Mouse (Mus musculus) hindbrain, embryonic 12.5 days (tissue): ENCODE data around the gene 1700013H16Rik. TPM values are rescaled to one million over a fixed set of nuclear protein-coding genes. Genes with fewer than 3 reads are reported as not detected.
"Not testable (repeated sequence)": the region's sequence is repeated elsewhere in the genome, so short reads cannot be mapped to it uniquely, and the experiment has no call there.

Experiments
- ATAC-seq: fragments of 200-750 bp; cut with Nextera tagmentation; 2 replicates; pipeline ENCODE4 v1.8.0; 2017; ENCODE audit warnings: moderate TSS enrichment; ENCODE audit not compliant: low FRiP score
- H3K27ac ChIP-seq: fragments of 300-500 bp; sonication (generic); 2 replicates; pipeline ENCODE4 v1.5.1; 2016; ENCODE audit warnings: mild to moderate bottlenecking
- H3K27me3 ChIP-seq: fragments of 300-500 bp; sonication (generic); 2 replicates; pipeline ENCODE4 v1.6.1; 2016; ENCODE audit warnings: mild to moderate bottlenecking
- H3K36me3 ChIP-seq: fragments of 300-500 bp; sonication (generic); 2 replicates; pipeline ENCODE4 v1.6.1; 2016; ENCODE audit warnings: mild to moderate bottlenecking
- H3K4me1 ChIP-seq: fragments of 300-500 bp; sonication (generic); 2 replicates; pipeline ENCODE4 v1.6.1; 2016
- H3K4me2 ChIP-seq: fragments of 300-500 bp; sonication (generic); replicated peaks from 2 replicates; pipeline ENCODE4 v1.6.1; 2016; ENCODE audit warnings: mild to moderate bottlenecking
- H3K4me3 ChIP-seq: fragments of 300-500 bp; sonication (generic); 2 replicates; pipeline ENCODE4 v1.5.1; 2016; ENCODE audit warnings: mild to moderate bottlenecking
- H3K9ac ChIP-seq: fragments of 300-500 bp; sonication (generic); 2 replicates; pipeline ENCODE4 v1.6.1; 2016; ENCODE audit warnings: mild to moderate bottlenecking, moderate library complexity
- H3K9me3 ChIP-seq: fragments of 300-500 bp; sonication (generic); replicated peaks from 2 replicates; pipeline ENCODE4 v1.6.1; 2016; ENCODE audit warnings: mild to moderate bottlenecking
- WGBS: fragments of 180-500 bp; shearing (Covaris S2); methylation state at CpG from one replicate; pipeline ENCODE4 v1.1.7; 2016; 5-methylcytosine and 5-hydroxymethylcytosine counted together
- polyA plus RNA-seq: library from polyadenylated mRNA; unstranded; fragments of >200 nt; fragmentation: Nextera tagmentation; extraction: Ambion mirVana; gene quantifications from 2 replicates; pipeline ENCODE4 v1.2.1, GENCODE M21; 2016

The 1700013H16Rik gene
- polyA plus RNA-seq: not detected in 2 replicates

GRCm38 (mm10) chrX:53757736-53758135, at the start of gene 1700013H16Rik:
TSS of gene 1700013H16Rik (minus strand) at chrX:53757831.
- Histone ChIP-seq H3K9me3 (peaks cover 9% of the 10 kb centered on the region), H3K4me2 (no peak within 1 kb of the TSS), H3K36me3 (no peaks in the 10 kb centered on the region), H3K27ac (no peak within 1 kb of the TSS), H3K9ac (no peak within 1 kb of the TSS), H3K27me3 (no peaks in the 10 kb centered on the region), H3K4me3 (no peak within 1 kb of the TSS), H3K4me1 (no peaks in the 10 kb centered on the region)
- ATAC-seq: no peak
- 95% methylated on average over 16 of the region's 16 CpGs for WGBS

GRCm38 (mm10) chrX:53799074-53799473, 41.4 kb upstream of the 1700013H16Rik start:
- ATAC-seq: no peak

GRCm38 (mm10) chrX:53797519-53797918, 39.9 kb upstream of the 1700013H16Rik start, which contains the start of gene Xlr:
TSS of gene Xlr (minus strand) at chrX:53797706.
- 83% methylated on average over 11 of the region's 11 CpGs for WGBS
- H3K4me3 ChIP-seq, H3K27ac ChIP-seq, H3K4me2 ChIP-seq, H3K27me3 ChIP-seq, ATAC-seq, H3K9ac ChIP-seq, H3K9me3 ChIP-seq, H3K36me3 ChIP-seq, H3K4me1 ChIP-seq: not testable (repeated sequence)

More at GRCm38 (mm10) chrX:53799074-53799473, 41.4 kb upstream of the 1700013H16Rik start:
- WGBS: 43% methylated on average over 3 of the region's 3 CpGs
- Histone ChIP-seq H3K9me3 (no peaks in the 10 kb centered on the region), H3K4me3 (no peak overlapping the region), H3K9ac (no peak overlapping the region), H3K4me1 (no peaks in the 10 kb centered on the region), H3K27me3 (no peaks in the 10 kb centered on the region), H3K27ac (no peak overlapping the region), H3K36me3 (no peaks in the 10 kb centered on the region), H3K4me2 (no peak overlapping the region)

GRCm38 (mm10) chrX:53776276-53776675, 18.6 kb upstream of the 1700013H16Rik start, which contains the start of gene Zfp36l3:
TSS of gene Zfp36l3 (minus strand) at chrX:53776394.
- H3K27me3 ChIP-seq: no peaks in the 10 kb centered on the region
- H3K9ac ChIP-seq: no peak within 1 kb of the TSS
- no peak within 1 kb of the TSS for H3K4me3 ChIP-seq
- ATAC-seq: no peak
- H3K9me3 ChIP-seq: 0 out of 2 replicates have a peak, but pooled peaks cover 3% of the 10 kb centered on the region
- no peaks in the 10 kb centered on the region for H3K36me3 ChIP-seq
- H3K27ac ChIP-seq: no peak within 1 kb of the TSS
- H3K4me1 ChIP-seq: no peaks in the 10 kb centered on the region
- no peak within 1 kb of the TSS for H3K4me2 ChIP-seq
- 90% methylated on average over 12 of the region's 12 CpGs for WGBS

- 71% methylated on average over 1 of the region's 1 CpGs for WGBS
- ATAC-seq: no peak
- H3K36me3 ChIP-seq: no peaks in the 10 kb centered on the region
- no peak overlapping the region for H3K4me3 ChIP-seq
- H3K4me2 ChIP-seq: no peak overlapping the region
- no peak overlapping the region for H3K9ac ChIP-seq
- no peaks in the 10 kb centered on the region for H3K27me3 ChIP-seq
- H3K4me1 ChIP-seq: no peaks in the 10 kb centered on the region
- H3K9me3 ChIP-seq: peaks cover 8% of the 10 kb centered on the region
- H3K27ac ChIP-seq: no peak overlapping the region
These were observed 4.8 kb downstream of the 1700013H16Rik start for GRCm38 (mm10) chrX:53752851-53753250.

- no peaks in the 10 kb centered on the region for H3K27me3 ChIP-seq
- no peaks in the 10 kb centered on the region for H3K36me3 ChIP-seq
- no peak for ATAC-seq
- H3K9me3 ChIP-seq: no peaks in the 10 kb centered on the region
- no peak overlapping the region for H3K4me2 ChIP-seq
- 94% methylated on average over 2 of the region's 2 CpGs for WGBS
- no peaks in the 10 kb centered on the region for H3K4me1 ChIP-seq
- H3K4me3 ChIP-seq: no peak overlapping the region
- no peak overlapping the region for H3K9ac ChIP-seq
- no peak overlapping the region for H3K27ac ChIP-seq
These were observed 28.7 kb downstream of the 1700013H16Rik start for GRCm38 (mm10) chrX:53728967-53729366.

DNA sequence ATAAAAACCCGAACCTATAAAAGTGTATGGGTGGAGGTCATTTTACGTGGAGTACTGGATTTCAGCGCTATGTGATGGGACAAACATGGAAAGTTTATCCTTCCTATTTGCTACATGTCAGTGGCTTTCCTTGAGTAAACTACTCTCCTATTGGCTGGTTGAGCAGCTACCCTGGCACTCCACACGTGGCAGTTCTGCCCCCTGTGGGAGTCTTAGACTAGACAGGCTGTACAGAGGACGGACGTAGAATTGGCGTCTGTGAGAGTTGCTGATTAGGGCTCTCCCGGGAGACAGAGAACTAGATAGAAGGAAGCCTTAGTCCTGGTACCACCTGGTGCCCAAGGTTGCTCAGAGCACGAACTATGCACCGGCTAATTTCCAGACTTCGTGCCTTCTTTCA, 33.0 kb downstream of the 1700013H16Rik start, which contains the start of gene 4930502E18Rik:
Gene 4930502E18Rik, plus strand, starts transcription at position 231 of the 400 bp plus-strand sequence.
- Histone ChIP-seq H3K9ac (no peak within 1 kb of the TSS), H3K4me2 (no peak within 1 kb of the TSS), H3K4me1 (no peaks in the 10 kb centered on the region), H3K9me3 (no peaks in the 10 kb centered on the region), H3K36me3 (no peaks in the 10 kb centered on the region), H3K4me3 (no peak within 1 kb of the TSS), H3K27me3 (no peaks in the 10 kb centered on the region), H3K27ac (no peak within 1 kb of the TSS)
- ATAC-seq: no peak
- WGBS: 85% methylated on average over 11 of the region's 11 CpGs

GRCm38 (mm10) chrX:53716323-53717182, 41.1 kb downstream of the 1700013H16Rik start:
- H3K27me3 ChIP-seq: no peaks in the 10 kb centered on the region
- WGBS: 19% methylated on average over 49 of the region's 49 CpGs
- H3K9ac ChIP-seq: no peak overlapping the region; the same call in 1 of the 2 replicates
- peak; percentile 82 for ATAC-seq
- no peaks in the 10 kb centered on the region for H3K9me3 ChIP-seq
- H3K27ac ChIP-seq: no peak overlapping the region
- H3K4me1 ChIP-seq: no peaks in the 10 kb centered on the region
- peak overlapping the region; percentile 52 for H3K4me2 ChIP-seq
- H3K36me3 ChIP-seq: no peaks in the 10 kb centered on the region
- H3K4me3 ChIP-seq: peak overlapping the region; percentile 33

GRCm38 (mm10) chrX:53715942-53716322, 41.7 kb downstream of the 1700013H16Rik start:
- Histone ChIP-seq H3K4me3 (peak overlapping the region; percentile 33), H3K36me3 (no peaks in the 10 kb centered on the region), H3K9ac (no peak overlapping the region), H3K9me3 (no peaks in the 10 kb centered on the region), H3K4me1 (no peaks in the 10 kb centered on the region), H3K27me3 (no peaks in the 10 kb centered on the region), H3K27ac (no peak overlapping the region), H3K4me2 (peak overlapping the region; percentile 52)
- ATAC-seq: peak; percentile 56
- WGBS: 71% methylated on average over 2 of the region's 2 CpGs

DNA sequence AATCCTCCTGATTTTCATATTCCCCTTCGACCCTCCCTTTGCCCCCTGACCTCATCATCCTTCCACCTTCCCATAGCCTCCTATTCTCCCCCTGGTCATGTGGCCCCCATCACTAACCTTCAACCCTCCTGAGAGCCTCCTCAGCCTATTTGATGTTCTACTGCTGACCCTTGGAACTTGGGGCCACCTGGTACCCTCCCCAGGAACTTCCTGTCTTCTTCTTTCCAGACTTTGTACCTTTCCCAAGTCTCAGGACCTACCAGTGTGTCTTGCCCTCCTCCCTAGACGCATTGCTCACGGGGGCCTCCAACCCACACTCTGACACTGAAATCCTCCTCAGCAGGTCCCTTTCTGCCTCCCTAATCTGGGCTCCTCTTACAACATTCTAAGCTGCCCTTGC, 55.0 kb downstream of the 1700013H16Rik start:
- 66% methylated on average over 3 of the region's 3 CpGs for WGBS

DNA sequence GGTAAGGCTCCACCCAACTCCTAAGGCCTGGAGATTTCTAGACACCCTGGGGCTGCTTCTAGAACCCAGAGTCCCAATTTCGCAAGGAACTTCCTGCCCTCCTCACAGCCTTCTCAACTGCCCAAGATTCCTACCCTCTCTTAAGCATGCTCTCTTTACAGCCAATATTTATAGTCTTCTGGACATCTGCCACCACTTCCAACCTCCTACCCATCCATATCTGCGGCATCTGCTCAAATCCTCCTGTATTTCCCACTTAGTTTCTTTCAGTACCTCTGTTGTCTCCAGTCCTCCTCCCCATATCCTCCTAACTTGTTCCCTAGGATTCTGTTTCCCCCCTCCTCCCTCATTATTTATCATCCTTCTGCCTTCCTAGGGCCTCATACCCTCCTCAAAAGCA, 58.4 kb downstream of the 1700013H16Rik start:
- Histone ChIP-seq H3K9me3 (no peaks in the 10 kb centered on the region), H3K9ac (no peak overlapping the region), H3K27me3 (no peaks in the 10 kb centered on the region), H3K4me2 (no peak overlapping the region), H3K4me3 (no peak overlapping the region), H3K36me3 (no peaks in the 10 kb centered on the region), H3K4me1 (no peaks in the 10 kb centered on the region), H3K27ac (no peak overlapping the region)
- WGBS: 100% methylated on average over 2 of the region's 2 CpGs
- ATAC-seq: no peak

More for the DNA sequence above, 55.0 kb downstream of the 1700013H16Rik start:
- Histone ChIP-seq H3K9ac (no peak overlapping the region), H3K27me3 (no peaks in the 10 kb centered on the region), H3K9me3 (no peaks in the 10 kb centered on the region), H3K4me2 (no peak overlapping the region), H3K4me1 (no peaks in the 10 kb centered on the region), H3K36me3 (no peaks in the 10 kb centered on the region), H3K27ac (no peak overlapping the region), H3K4me3 (no peak overlapping the region)
- ATAC-seq: no peak

GRCm38 (mm10) chrX:53694008-53694777, 63.4 kb downstream of the 1700013H16Rik start:
- 82% methylated on average over 9 of the region's 9 CpGs for WGBS
- Histone ChIP-seq H3K4me1 (no peaks in the 10 kb centered on the region), H3K27me3 (no peaks in the 10 kb centered on the region), H3K4me2 (no peak overlapping the region), H3K9ac (no peak overlapping the region), H3K4me3 (no peak overlapping the region), H3K9me3 (no peaks in the 10 kb centered on the region), H3K36me3 (no peaks in the 10 kb centered on the region), H3K27ac (no peak overlapping the region)
- no peak for ATAC-seq
